Mouse (Mus musculus) gastrocnemius, postnatal 36 days (tissue): ENCODE measurements around the gene Psen1. TPM values are rescaled to one million over a fixed set of nuclear protein-coding genes. Genes with fewer than 3 reads are reported as not detected.

Experiments
- DNase-seq, 2 experiments: peaks; one replicate each; pipeline ENCODE4 v3.0.0; 2022
- intact Hi-C: fragments of 180-260 bp; cut with DNase I; formaldehyde crosslinking; loops from one replicate; pipeline ENCODE4 v1.15.1; 2025
- total RNA-seq, 2 experiments: library from RNA; stranded (reverse); gene quantifications; 2 replicates each; pipeline ENCODE4 v1.2.3; 2021

The Psen1 gene
- total RNA-seq, 2 experiments from 2014 or later, result 21.5 to 25.4 TPM

DNA sequence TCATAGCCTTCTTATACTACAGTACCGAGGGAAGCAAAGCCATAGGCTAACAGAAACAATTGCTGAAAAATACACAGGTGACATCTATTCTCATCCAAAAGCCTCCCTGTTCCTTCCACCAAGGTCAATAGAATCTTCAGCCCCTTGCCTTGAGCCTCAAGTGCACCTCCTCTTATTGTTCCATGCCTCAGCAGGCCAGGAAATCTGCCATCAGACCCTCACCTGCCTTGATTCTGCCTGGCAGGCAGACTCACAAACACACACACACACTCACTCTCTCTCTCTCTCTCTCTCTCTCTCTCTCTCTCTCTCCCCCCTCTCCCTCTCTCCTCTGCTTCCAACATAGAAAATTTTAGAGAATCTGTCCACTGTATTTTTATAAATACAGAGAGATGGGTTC lies 31.5 kb downstream of the Psen1 start:
- DNase-seq, result no peak
- intact Hi-C loops, result loop anchor here (10.0 kb wide), 1 partner anchor 315 kb away; the partner anchor contains the start of genes Acot4 and Gm49366

DNA sequence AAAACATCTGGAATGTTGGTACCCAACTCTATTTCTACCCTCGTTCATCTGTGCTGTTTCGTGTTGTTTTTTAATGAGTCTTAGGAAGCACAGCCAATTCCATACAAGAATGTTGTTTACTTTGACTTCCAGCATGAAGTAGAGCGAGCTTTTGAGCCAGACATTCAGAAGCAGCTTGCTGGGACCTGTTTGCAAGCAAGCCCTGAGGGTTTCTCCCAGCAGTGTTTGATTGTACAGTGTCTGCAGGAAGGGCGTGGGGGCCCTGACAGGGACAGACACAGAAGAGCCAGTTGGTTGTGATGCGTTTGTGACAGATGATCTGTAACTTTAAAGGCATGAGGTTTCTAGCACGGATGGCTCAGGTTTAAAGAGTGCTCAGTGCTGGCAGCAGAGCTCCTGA lies 33.3 kb downstream of the Psen1 start:
- intact Hi-C loops, result no loop called here
- DNase-seq, result peak in 1 of 2 experiments; percentile 13

- DNase-seq, result no peak
- intact Hi-C loops, result no loop called here
These were observed 35.1 kb downstream of the Psen1 start for GRCm38 (mm10) chr12:83723037-83723436.

GRCm38 (mm10) chr12:83726510-83727308 lies 38.8 kb downstream of the Psen1 start:
- DNase-seq, result no peak
- intact Hi-C loops, result no loop called here

DNA sequence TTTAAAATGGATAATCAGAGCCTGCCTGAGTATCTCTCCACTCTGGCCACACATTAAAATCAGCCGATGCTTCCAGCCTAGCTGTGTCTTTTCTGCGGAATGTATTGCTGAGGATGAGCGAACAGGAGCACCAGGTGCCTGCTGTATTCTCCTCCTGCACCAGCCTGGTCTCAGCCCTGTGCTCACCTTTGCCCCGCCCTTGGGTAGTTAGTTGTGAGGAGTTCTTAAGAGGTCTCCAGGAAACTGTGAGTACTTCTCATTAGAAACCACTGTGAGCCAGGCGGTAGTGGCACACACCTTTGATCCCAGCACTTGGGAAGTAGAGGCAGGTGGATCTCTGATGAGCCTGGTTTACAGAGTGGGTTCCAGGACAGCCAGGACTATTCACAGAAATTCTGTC lies 44.3 kb downstream of the Psen1 start:
- intact Hi-C loops, result no loop called here
- DNase-seq, result no peak

DNA sequence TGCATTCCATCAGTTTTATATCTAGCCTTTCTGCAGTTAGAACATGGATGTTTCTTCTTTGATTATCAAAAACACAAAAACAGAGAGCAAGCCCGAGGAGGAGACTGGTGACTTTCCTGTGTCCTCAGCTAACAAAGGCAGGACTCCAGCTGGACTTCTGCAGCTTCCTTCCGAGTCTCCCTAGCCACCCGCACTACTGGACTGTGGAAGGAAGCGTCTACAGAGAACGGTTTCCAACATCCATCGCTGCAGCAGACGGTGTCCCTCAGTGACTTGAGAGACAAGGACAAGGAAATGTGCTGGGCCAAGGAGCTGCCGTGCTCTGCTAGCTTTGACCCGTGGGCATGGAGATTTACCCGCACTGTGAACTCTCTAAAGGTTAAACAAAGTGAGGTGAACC lies 46.1 kb downstream of the Psen1 start:
- DNase-seq, result no peak
- intact Hi-C loops, result no loop called here

DNA sequence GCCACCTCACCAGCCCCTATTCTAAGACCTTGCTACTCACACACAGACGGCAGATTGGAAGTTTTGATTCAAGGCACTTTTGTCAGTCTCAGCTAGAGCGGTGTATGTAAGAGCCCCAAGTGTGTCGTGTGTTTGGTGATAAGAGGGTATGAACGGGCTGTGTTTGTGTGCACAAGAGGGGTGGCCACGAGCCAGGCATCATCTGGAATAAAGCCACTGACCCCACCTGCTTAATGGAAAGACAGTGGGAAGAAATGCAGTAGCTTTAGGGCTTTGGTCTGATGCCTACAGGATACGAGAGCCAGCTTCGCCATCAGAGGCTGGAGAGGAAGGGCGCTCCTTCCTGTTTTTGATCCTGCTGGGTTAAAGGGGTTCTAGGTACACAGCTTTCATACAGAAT lies 48.3 kb downstream of the Psen1 start:
- intact Hi-C loops, result no loop called here
- no peak for DNase-seq

DNA sequence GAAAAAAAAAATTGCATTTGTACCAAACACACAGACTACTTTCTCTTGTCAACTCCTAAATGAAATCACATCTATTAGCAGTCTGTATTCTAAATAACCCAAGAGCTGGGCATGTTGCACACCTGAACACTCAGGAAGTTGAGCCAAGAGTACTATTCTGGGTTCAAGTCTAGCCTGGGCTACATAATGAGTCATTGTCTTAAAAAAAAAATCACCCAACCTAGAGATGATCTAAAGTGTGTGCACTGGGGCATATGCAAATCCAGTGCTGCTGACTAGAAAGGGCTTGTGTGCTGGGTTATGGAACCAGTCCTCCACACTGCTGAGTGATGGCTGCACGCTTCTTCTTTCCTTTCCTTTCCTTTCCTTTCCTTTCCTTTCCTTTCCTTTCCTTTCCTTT lies 50.7 kb downstream of the Psen1 start:
- intact Hi-C loops, result no loop called here
- no peak for DNase-seq

DNA sequence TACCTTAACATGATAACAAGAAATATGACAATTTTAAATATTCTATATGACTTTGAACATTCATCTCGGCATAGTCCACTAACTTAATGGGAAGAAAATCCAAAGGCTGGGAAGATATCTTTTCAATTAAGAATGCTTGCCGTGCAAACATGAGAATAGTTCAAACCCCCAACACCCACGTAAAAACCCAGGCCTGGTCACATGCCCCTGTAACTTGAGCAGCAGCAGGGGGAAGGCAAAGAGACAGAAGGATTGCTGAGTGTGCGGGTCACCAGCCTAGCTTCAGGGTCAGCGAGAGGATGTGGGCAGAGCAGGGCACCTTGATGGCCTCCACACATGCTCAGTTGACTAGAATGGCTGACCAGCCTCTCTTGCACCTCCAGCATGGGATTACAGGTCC lies 53.8 kb downstream of the Psen1 start:
- DNase-seq, result no peak
- intact Hi-C loops, result no loop called here

- DNase-seq, result no peak
- intact Hi-C loops, result no loop called here
These were observed 54.9 kb downstream of the Psen1 start for GRCm38 (mm10) chr12:83742834-83743233.

- intact Hi-C loops, result no loop called here
- DNase-seq, result no peak
These were observed 55.8 kb downstream of the Psen1 start for GRCm38 (mm10) chr12:83743712-83744111.

GRCm38 (mm10) chr12:83749186-83749585 lies 61.2 kb downstream of the Psen1 start:
- intact Hi-C loops, result no loop called here
- no peak for DNase-seq

DNA sequence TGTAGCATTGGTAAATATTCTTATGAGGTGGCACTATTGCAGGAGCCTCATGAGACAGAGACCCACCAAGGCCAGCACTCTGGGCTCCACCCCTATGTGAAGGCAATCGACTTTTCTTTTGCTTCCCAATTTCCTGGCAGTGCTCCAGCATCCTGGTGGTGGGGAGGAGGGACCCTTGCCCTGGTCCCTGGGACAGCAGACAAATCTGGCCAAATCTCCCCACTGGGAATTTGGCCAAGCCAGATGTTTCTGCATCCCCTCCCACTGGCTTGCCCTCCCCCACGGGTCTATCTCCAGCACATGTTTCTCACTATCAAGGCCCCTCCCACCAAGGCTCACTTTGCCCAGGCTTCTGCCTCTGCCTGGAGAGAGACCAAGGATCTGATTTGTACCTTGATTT lies 64.5 kb downstream of the Psen1 start:
- intact Hi-C loops, result no loop called here
- no peak for DNase-seq

DNA sequence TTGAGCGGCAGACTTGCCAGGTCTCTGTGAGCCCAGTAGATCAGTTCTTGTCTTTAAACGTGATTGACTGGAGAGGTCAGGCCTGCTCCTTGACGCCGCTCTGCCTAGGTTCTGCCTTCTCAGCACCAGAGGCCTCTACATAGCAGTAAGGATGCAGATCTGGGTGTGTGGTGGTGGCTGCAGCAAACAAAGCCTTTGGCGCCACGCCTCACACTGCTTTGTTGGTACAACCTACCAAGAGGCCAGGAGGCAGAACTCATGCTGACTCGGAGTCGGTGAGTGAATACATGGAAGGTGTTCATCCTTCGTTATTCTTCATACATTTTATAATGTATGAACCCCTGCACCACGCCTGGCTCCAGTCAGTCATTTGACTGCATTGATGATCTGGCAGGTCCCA lies 70.8 kb downstream of the Psen1 start:
- no peak for DNase-seq
- intact Hi-C loops, result no loop called here

- intact Hi-C loops, result no loop called here
- DNase-seq, result no peak
These were observed 72.2 kb downstream of the Psen1 start for GRCm38 (mm10) chr12:83760201-83760600.

DNA sequence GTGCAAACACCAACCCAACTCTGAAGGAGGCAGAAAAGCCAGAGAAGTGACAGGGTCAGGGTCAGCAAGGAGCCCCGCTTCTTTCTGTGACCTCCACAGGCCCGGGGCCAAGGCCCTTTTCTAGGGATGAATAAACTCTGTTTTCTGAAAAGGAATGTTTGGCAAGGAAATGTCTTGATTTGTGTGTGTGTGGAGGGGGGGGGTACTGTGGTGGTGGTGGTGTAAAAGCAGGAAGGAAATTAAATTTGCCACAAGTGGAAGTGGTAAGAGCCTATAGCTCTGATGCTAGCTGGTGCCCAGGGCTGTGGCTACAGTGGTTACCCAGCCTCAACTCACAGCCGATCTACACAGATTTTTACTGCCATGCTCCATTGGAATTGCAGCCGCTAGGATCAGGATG lies 74.8 kb downstream of the Psen1 start:
- intact Hi-C loops, result no loop called here
- no peak for DNase-seq

- intact Hi-C loops, result no loop called here
These were observed 75.5 kb downstream of the Psen1 start, which contains the start of gene Papln for GRCm38 (mm10) chr12:83763311-83764043. TSS of gene Papln (plus strand) at chr12:83763634.

DNA sequence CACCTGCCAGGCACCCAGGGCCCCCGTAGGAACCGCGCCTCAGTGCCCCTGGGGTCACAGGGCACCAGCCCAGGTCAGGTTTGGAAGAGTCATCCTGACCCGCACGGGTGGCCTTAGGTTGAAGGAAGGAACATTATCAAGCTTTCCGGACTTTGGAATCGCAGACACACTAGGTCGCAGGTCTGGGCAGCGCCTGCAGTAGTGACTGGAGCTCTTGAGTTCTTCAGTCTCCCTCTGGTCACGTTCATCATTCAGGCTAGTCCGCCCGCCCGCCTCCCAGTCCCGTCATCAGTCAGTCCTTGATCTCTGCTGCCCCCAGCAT lies 76.1 kb downstream of the Psen1 start:
- intact Hi-C loops, result no loop called here
- no peak for DNase-seq

More at GRCm38 (mm10) chr12:83763311-83764043, 75.5 kb downstream of the Psen1 start, which contains the start of gene Papln:
- DNase-seq, result no peak

DNA sequence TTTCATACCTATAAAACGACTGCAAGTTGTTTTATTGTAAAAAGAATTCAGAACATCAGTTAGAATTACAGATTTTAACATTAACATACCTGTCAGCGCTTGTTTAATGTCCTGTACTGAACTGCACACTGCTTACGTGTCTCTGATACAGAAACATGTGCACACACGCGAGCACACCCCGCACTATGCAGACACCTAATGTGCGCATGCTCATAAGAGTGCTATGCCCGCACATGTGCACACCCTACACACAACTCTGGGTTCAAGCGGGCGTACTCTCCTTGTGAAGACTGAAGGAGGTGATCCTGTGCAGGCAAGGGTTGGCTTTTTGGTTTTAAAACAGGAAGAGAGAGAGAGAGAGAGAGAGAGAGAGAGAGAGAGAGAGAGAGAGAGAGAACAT lies 76.6 kb downstream of the Psen1 start:
- intact Hi-C loops, result no loop called here
- no peak for DNase-seq

DNA sequence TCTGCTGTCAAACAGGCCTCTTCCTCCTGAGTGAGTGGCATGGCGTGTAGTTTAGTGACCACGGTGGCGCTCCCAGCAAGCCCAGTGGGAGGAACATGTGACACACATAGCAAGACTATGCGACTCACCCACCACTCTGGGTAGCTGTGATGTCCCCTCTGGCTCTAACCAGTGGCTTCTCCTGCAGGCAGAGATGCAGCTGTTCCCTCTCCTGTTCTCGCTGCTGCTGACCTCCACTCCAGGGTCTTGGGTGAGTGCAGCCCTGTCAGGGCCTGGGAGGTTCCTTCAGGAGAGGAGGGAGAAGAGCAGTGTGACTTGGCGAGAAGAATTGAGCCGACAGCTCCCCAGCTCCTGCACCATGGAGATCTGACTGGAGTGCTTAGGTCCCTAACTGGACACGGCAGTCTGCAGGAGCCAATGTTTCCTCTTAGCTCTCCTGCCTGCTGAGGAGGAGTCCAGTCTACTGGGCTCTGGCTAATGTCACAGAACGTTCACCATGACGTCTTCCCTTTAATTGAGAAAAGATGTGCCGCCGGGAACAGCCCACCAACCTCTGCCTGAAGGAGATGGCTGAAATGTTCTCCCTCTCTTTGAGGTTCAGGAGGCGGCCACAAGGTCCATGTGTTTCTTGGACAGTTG lies 78.1 kb downstream of the Psen1 start:
- no peak for DNase-seq
- intact Hi-C loops, result no loop called here

- no peak for DNase-seq
- intact Hi-C loops, result no loop called here
These were observed 79.9 kb downstream of the Psen1 start for GRCm38 (mm10) chr12:83767833-83768232.
